Mouse (Mus musculus): ENCODE measurements around the gene Otub1.

DNA sequence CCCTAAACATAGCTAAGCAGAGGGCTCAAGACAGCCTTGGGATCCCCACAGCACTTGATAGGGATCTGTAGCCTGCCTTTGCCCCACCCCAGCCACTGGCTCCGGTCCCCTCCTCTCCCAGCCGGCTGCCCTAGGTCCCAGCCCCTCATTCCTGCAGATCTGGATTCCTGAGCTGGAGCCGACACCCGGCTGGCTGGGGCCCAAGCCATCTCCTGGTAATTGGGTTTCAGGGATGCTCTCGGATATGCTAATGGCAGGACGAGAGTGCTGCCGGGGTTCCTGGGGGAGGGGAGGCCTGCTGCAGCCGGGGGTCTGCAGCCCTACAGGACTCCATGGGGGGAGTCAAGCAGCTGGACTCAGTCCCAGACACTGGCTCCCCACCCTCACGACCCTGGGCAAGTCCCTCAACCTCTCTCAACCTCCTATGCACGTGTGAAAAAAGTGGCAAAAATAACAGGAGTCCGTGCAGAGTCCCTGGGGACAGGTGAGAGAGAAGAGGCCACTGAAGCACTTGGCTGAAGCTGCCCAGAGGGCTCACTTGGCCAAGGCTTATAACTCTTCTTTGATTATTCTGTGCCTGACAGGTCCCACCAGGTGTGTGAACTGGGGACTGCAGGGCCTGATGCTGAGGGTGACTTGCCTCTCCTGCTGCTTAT is 29.9 kb downstream of the Otub1 start:
- no peak for TF ChIP-seq CTCF (IDR thresholded peaks at IDR 0.05; ENCODE audit: low read depth)
- TF ChIP-seq EP300 (IDR thresholded peaks at IDR 0.05; ENCODE audit: low read depth): no peak

All from liver, embryonic 14.5 days (tissue).